Mouse (Mus musculus): ENCODE measurements around the gene Tcp11l1. TPM values are rescaled to one million over a fixed set of nuclear protein-coding genes. Genes with fewer than 3 reads are reported as not detected.

The Tcp11l1 gene
- total RNA-seq (2023): 2.1 TPM

DNA sequence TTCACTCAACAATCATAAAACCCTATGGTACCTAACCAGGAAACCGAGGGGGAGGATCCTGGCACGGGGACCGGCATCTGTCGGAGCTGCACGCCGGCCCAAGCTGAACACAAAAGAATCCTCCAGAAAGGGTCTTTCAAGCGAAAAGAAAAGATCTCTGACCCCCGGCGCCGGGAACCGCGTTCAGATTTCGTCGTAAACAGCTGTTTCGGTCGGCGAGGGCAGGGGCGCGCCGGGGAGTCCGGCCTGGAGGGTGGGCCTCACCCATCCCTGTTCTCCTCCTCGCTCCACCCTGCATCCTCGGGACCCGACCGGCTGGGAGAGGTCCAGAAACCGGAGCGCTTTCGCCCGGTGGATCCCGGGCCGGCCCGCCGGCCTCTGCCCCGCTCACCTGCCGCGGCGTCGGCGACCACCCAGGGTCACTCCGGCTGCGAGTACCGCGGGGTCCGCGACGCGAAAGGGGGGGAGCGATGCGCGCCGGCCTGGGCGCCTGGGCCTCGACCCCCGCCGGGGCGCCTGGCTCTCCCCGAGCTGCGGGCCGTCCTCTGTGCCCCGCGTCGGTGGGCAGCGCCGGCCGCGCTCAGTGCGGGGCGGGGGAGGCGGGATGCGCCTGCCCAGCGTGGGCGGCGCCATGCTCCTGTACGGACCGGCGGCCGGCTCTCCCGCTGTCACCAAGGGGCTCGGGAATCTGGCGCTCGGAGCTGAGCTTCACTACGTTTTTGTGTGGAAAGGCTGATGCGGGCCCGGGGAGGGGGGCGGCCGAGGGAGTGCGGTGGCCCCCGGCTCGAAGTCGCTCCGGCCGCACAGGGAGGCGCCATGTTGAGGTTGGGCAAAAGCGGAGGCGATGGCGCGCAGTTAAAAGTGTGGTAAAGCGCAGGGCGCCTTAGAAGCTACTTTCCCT is at the start of gene Tcp11l1:
TSS of gene Tcp11l1 (minus strand) at position 585 of the 901 bp plus-strand sequence.

DNA sequence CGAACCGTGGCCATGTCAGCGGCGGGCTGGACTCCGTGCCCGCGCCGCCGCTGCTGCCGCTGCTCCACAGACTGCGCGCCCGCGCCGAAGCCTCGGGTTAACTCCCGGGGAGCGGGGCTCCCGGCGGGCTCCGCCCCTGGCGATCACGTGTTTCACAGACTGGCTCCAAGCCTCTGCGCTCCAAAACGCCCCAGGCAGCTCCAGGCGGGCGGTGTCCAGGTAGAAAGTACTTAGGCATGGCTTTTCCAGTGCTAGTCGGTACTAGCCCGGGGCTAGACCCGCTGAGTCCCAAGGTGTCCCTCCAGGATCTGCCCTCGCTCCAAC is 30.7 kb upstream of the Tcp11l1 start, which contains the start of gene Depdc7:
TSS of gene Depdc7 (minus strand) at position 138 of the 324 bp plus-strand sequence.

DNA sequence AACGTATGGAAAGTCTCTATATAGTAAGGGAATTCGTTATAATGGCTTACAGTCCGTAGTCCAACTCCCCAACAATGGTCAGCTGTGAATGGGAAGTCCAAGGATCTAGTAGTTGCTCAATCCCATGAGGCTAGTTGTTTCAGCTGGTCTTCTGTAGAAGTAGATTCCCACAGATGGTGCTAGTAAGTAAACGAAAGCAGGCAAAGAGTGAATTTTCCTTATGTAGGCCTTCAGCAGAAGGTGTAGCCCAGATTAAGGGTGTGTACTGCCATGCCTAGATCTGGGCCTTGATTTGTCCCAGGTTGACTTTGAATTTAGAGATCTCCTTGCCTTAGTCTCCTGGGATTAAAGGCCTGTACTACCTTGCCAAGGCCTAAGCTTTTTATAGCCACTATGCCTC is 4.3 kb upstream of the Tcp11l1 start, which contains the start of gene Pin1rt1:
TSS of gene Pin1rt1 (minus strand) at position 101 of the 400 bp plus-strand sequence.

Other genes starting within 250 kb of the Tcp11l1 start
- gene Hipk3, start 217.7 kb downstream of the Tcp11l1 start, total RNA-seq (2023): 52.1 TPM
- 53.2 TPM for gene Cstf3, start 121.6 kb downstream of the Tcp11l1 start, total RNA-seq (2023)
- not detected for gene Pin1rt1, start 4.2 kb upstream of the Tcp11l1 start, total RNA-seq (2023)
- gene Depdc7, start 30.7 kb upstream of the Tcp11l1 start, total RNA-seq (2023): not detected
- 12.0 TPM for gene Qser1, start 104.6 kb upstream of the Tcp11l1 start, total RNA-seq (2023)
- 2.8 TPM for gene Prrg4, start 137.7 kb upstream of the Tcp11l1 start, total RNA-seq (2023)
- gene Ccdc73, start 155.6 kb upstream of the Tcp11l1 start, total RNA-seq (2023): not detected

Measured in CD4-positive naive resting alpha-beta T cell, adult 76 days (primary cell).